Mouse (Mus musculus) embryonic facial prominence, embryonic 14.5 days (tissue): ENCODE results near the gene Mycn. TPM values are rescaled to one million over a fixed set of nuclear protein-coding genes. Genes with fewer than 3 reads are reported as not detected.

Experiments used
- ATAC-seq: fragments of 200-750 bp; cut with Nextera tagmentation; 2 replicates; pipeline ENCODE4 v1.8.0; 2017; ENCODE audit warnings: low read depth, moderate number of reproducible peaks, moderate TSS enrichment
- DNase-seq: peaks from one replicate; pipeline ENCODE4 v3.0.0-alpha.2; 2015; ENCODE audit warnings: low spot score
- H3K27ac ChIP-seq: fragments of 300-500 bp; sonication (generic); replicated peaks from 2 replicates; pipeline ENCODE4 v1.5.1; 2014; ENCODE audit warnings: low read depth, mild to moderate bottlenecking, low read length, moderate library complexity
- H3K27me3 ChIP-seq: fragments of 300-500 bp; sonication (generic); replicated peaks from 2 replicates; pipeline ENCODE4 v1.6.1; 2014; ENCODE audit warnings: low read length; ENCODE audit not compliant: control insufficient read depth, insufficient read depth
- H3K36me3 ChIP-seq: fragments of 300-500 bp; sonication (generic); 2 replicates; pipeline ENCODE4 v1.6.1; 2014; ENCODE audit warnings: low read length, mixed read lengths; ENCODE audit not compliant: control insufficient read depth, insufficient read depth
- H3K4me1 ChIP-seq: fragments of 300-500 bp; sonication (generic); 2 replicates; pipeline ENCODE4 v1.6.1; 2014; ENCODE audit warnings: antibody characterized with exemption, low read length; ENCODE audit not compliant: control insufficient read depth, insufficient read depth
- H3K4me2 ChIP-seq: fragments of 300-500 bp; sonication (generic); 2 replicates; pipeline ENCODE4 v1.6.1; 2014; ENCODE audit warnings: low read depth, mild to moderate bottlenecking, low read length, moderate library complexity, mixed read lengths
- H3K4me3 ChIP-seq: fragments of 300-500 bp; sonication (generic); 2 replicates; pipeline ENCODE4 v1.5.1; 2014; ENCODE audit warnings: low read depth, mild to moderate bottlenecking, low read length
- H3K9ac ChIP-seq: fragments of 300-500 bp; sonication (generic); 2 replicates; pipeline ENCODE4 v1.6.1; 2014; ENCODE audit warnings: low read depth, mild to moderate bottlenecking, low read length, moderate library complexity, mixed read lengths
- H3K9me3 ChIP-seq: fragments of 300-500 bp; sonication (generic); 2 replicates; pipeline ENCODE4 v1.6.1; 2016; ENCODE audit warnings: low read length; ENCODE audit not compliant: control insufficient read depth
- WGBS: fragments of 180-500 bp; shearing (Covaris S2); extraction: QIAGEN DNeasy Blood & Tissue Kit; methylation state at CpG from one replicate; pipeline ENCODE4 v1.1.7; 2014; 5-methylcytosine and 5-hydroxymethylcytosine counted together
- polyA plus RNA-seq: library from polyadenylated mRNA; unstranded; fragments of >200 nt; fragmentation: Nextera tagmentation; extraction: Ambion mirVana; gene quantifications from 2 replicates; pipeline ENCODE4 v1.2.1, GENCODE M21; 2014

The Mycn gene
- polyA plus RNA-seq, 1 experiment from 2014 or later: 17.0 TPM

DNA sequence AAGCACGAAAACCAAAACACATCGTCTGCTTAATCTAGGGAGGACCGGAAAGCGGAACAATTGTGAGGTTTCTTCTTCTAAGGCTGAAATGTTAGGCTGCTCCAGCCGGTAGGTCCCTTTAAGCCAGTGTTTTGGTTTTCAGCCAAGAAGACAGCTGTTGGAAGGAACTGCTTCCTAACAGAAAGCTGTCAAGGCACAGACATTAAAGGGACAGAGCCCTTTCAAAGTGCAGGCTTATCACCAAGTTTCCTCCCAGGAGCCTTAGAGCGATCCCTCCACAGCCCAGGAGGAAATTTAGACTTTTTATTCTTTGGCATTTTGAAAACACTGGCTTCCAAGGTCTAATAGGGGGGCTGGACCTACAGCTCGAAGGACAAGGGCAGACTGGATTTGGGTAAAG lies 3.4 kb downstream of the Mycn start:
- Histone ChIP-seq H3K4me1 (peaks cover 16% of the 10 kb centered on the region; the same call in 1 of the 2 replicates), H3K4me2 (peak overlapping the region; percentile 93), H3K27ac (no peak overlapping the region; the same call in 1 of the 2 replicates), H3K4me3 (peak overlapping the region; percentile 75), H3K9me3 (no peaks in the 10 kb centered on the region), H3K9ac (peak overlapping the region; percentile 82), H3K36me3 (peaks cover 14% of the 10 kb centered on the region; the same call in 1 of the 2 replicates), H3K27me3 (0 out of 2 replicates have a peak, but pooled peaks cover 4% of the 10 kb centered on the region)
- ATAC-seq (peak; percentile 9), DNase-seq (peak; percentile 97)
- under 1% methylated on average over 7 of the region's 7 CpGs for WGBS

DNA sequence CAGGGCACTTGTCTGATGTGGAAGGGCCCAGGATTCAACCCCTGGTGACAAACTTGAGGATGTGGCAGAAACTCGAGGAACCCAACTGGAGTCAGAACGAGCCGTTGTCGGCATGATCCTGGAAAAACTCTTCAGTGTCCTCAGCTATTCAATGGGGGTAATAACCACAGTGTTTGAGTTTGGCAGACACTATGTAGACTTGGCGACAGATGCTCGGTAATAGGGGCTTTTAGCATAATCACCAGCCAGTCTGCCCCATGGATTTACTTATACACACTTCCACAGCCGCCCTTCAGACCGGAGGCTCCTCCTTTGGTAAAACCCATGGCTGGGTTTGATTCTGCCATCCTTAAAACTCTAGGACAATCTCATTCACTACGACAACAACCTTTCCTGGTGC lies 4.0 kb downstream of the Mycn start:
- Histone ChIP-seq H3K4me3 (peak overlapping the region; percentile 75), H3K4me1 (peaks cover 16% of the 10 kb centered on the region; the same call in 1 of the 2 replicates), H3K27ac (0 out of 2 replicates have a peak overlapping the region, but pooled peaks have one; percentile 24), H3K9me3 (no peaks in the 10 kb centered on the region), H3K27me3 (0 out of 2 replicates have a peak, but pooled peaks cover 1% of the 10 kb centered on the region), H3K4me2 (peak overlapping the region; percentile 93), H3K9ac (peak overlapping the region; percentile 82; the same call in 1 of the 2 replicates), H3K36me3 (peaks cover 14% of the 10 kb centered on the region; the same call in 1 of the 2 replicates)
- no peak for ATAC-seq
- DNase-seq: peak; percentile 51
- WGBS: 13% methylated on average over 9 of the region's 9 CpGs

DNA sequence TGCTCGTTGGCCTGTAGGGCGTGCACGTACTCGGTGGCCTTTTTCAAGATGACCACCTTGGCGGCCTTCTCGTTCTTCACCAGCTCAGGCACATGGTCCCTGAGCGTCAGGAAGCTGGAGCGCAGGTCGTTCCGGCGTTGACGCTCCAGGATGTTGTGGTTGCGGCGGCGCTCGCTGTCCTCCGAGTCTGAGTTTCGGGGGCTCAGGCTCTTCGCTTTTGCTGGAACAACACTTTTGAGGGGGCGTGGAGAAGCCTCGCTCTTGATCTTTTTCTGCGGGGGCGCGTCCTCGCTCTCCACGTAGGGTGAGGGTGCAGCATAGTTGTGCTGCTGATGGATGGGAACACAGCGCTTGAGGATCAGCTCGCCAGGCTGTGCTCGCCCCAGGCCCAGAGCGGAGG lies 4.6 kb downstream of the Mycn start:
- Histone ChIP-seq H3K9ac (no peak overlapping the region), H3K36me3 (peaks cover 14% of the 10 kb centered on the region; the same call in 1 of the 2 replicates), H3K4me2 (peak overlapping the region; percentile 93), H3K27me3 (no peaks in the 10 kb centered on the region), H3K4me1 (peaks cover 16% of the 10 kb centered on the region; the same call in 1 of the 2 replicates), H3K4me3 (peak overlapping the region; percentile 75), H3K27ac (no peak overlapping the region), H3K9me3 (no peaks in the 10 kb centered on the region)
- WGBS: 65% methylated on average over 30 of the region's 30 CpGs
- DNase-seq: no peak
- no peak for ATAC-seq

DNA sequence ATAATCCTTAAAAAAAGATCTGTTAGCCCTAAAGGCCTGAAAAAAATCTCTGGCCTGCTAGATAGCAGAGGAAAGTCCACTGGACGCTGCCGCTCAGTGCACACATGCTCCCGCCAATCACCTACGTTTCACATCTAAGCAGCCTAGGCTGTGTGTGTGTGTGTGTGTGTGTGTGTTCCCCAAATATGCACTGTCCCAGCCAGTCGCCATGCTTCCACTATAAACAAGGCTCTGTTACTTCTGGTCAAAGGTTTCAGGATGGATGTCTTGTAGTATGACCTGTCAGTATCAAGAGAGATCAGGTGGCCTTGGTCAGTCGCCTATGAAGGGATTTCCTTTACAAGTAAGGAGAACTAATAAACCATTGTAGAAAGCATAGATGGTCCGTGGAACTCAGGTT lies 9.5 kb downstream of the Mycn start:
- Histone ChIP-seq H3K9ac (no peak overlapping the region), H3K36me3 (peaks cover 11% of the 10 kb centered on the region; the same call in 1 of the 2 replicates), H3K9me3 (no peaks in the 10 kb centered on the region), H3K4me1 (no peaks in the 10 kb centered on the region; the same call in 1 of the 2 replicates), H3K4me3 (no peak overlapping the region), H3K27ac (no peak overlapping the region), H3K27me3 (no peaks in the 10 kb centered on the region), H3K4me2 (no peak overlapping the region)
- WGBS: 64% methylated on average over 7 of the region's 7 CpGs
- DNase-seq (peak; percentile 46), ATAC-seq (no peak)

DNA sequence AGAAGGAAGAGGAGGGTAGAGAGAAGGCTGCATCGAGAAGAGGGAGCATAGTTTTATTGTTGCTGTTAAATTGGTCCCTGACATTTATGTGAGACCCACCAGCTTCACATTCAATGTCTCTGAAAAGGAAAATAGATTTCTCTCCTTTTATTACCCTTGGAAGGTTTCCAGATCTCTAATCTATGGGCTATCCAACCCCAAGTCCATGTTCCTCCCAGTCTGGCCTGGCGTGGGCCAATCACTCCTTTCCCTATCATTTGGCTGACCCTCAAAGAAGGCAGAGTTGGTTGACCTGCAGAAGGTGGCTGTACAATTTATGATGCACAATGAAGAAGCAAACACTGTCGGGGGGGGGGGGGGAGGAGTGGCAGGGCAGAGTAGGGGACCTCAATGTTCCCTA lies 13.5 kb downstream of the Mycn start:
- H3K4me1 ChIP-seq: no peaks in the 10 kb centered on the region
- DNase-seq (no peak), ATAC-seq (no peak)
- H3K27ac ChIP-seq: no peak overlapping the region
- no peak overlapping the region for H3K4me2 ChIP-seq
- H3K36me3 ChIP-seq: no peaks in the 10 kb centered on the region
- H3K4me3 ChIP-seq: no peak overlapping the region
- H3K27me3 ChIP-seq: no peaks in the 10 kb centered on the region
- no peak overlapping the region for H3K9ac ChIP-seq
- H3K9me3 ChIP-seq: no peaks in the 10 kb centered on the region
- WGBS: 89% methylated on average over 3 of the region's 3 CpGs

DNA sequence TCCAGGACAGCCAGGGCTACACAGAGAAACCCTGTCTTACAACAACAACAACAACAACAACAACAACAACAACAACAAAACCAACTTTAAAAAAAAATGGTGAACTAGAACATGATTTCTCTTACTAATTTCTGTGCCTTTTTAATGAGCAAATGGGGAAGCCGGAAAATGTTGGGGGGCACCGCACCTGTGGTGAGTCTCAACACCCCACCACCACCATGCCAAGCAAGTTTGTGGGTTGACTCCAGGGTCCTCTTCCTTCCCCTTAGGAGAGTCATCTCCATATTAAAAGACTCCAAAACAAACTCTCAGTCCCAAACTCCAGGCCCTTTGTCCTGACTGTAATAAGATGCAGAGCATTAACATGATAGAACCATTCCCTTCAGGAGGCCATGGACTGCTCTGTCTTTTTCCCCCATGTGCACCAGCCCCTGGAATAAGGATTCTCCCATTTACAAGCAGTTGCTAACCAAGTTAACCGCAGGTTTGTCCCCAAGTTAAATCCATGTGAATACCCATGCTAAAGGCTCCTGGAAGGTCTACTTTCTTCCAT lies 14.7 kb downstream of the Mycn start:
- no peaks in the 10 kb centered on the region for H3K27me3 ChIP-seq
- no peaks in the 10 kb centered on the region for H3K9me3 ChIP-seq
- H3K4me1 ChIP-seq: no peaks in the 10 kb centered on the region
- no peak overlapping the region for H3K9ac ChIP-seq
- H3K27ac ChIP-seq: no peak overlapping the region
- DNase-seq (no peak), ATAC-seq (no peak)
- H3K4me3 ChIP-seq: no peak overlapping the region
- WGBS: 78% methylated on average over 3 of the region's 3 CpGs
- no peak overlapping the region for H3K4me2 ChIP-seq
- no peaks in the 10 kb centered on the region for H3K36me3 ChIP-seq

DNA sequence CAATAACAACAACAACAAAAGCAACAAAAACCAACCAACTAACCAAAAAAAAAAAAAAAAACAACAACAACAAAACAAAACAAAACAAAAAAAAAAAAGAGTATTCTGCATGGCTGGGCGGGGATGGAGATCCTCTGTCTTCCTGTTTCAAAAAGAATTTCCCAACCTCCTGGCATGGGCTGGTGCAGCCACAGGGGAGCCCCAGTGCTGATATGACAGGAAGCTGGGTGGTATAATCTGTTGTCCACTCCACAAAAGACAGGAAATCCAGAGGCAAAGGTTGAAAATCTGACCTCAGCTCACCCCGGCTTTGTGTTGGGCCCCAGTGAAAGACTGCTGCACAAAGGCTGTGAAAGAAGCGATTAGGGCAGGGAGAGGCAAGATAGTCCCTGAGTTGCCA lies 17.3 kb downstream of the Mycn start:
- Histone ChIP-seq H3K4me1 (no peaks in the 10 kb centered on the region), H3K4me2 (no peak overlapping the region), H3K27me3 (no peaks in the 10 kb centered on the region), H3K4me3 (no peak overlapping the region), H3K27ac (no peak overlapping the region), H3K9me3 (no peaks in the 10 kb centered on the region), H3K9ac (no peak overlapping the region), H3K36me3 (no peaks in the 10 kb centered on the region)
- 71% methylated on average over 3 of the region's 3 CpGs for WGBS
- ATAC-seq (no peak), DNase-seq (no peak)

DNA sequence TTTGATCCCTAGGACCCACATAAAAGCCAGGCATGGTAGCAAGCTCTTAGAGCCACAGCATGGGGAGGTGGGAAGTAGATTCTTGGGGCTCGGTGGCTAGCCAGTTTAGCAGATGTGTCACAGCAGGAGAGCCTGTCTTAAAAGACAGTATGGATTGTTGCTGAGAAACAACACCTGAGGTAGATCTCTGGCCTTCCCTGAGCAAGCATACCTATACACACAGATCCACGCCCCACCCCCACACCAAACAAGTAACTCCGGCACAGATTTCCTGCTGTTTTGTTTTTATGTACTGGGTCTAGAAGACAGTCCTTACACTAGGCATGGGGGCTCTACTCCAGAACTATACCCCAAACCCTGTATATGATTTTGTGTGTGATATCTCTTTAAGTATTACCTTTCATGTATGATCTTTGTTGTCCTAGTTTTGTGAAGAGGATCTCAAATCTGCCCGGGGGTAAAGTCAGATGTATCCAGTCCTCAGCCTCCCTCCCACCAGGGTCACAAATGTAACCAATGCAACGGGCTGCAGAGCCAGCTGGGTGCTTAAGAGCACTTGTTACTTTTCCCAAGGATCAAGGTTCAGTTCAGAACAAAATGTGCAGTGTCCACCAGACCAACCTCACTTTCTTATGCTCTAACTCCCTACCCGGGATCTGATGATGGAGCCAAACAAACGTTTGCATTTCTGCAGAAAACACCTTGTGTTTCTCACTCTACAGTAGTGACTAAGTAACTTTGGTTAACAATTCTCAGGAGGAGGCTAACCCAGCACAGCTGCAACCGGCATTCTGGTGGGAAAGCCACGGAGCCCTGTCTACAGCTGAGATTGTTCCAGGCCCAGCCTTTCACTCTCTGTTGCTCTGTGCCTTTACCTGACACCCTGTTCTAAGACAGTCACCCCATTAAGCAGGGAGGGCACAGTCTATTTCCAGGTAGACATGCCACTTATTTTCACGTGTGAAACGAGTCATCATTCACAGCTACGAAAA lies 21.3 kb downstream of the Mycn start:
- H3K27ac ChIP-seq: no peak overlapping the region
- no peak for ATAC-seq
- 0 out of 2 replicates have a peak, but pooled peaks cover 3% of the 10 kb centered on the region for H3K4me1 ChIP-seq
- H3K9me3 ChIP-seq: no peaks in the 10 kb centered on the region
- H3K4me2 ChIP-seq: no peak overlapping the region
- H3K36me3 ChIP-seq: no peaks in the 10 kb centered on the region
- no peaks in the 10 kb centered on the region for H3K27me3 ChIP-seq
- no peak for DNase-seq
- no peak overlapping the region for H3K4me3 ChIP-seq
- no peak overlapping the region for H3K9ac ChIP-seq
- WGBS: 32% methylated on average over 12 of the region's 12 CpGs
